Mouse (Mus musculus) heart, adult 2 months (tissue): ENCODE results near the gene Gcm2. TPM values are rescaled to one million over a fixed set of nuclear protein-coding genes. Genes with fewer than 3 reads are reported as not detected.

Experiments
- DNase-seq, 2 experiments: peaks; one replicate each; pipeline ENCODE4 v3.0.0; 2021
- H3K27ac ChIP-seq: fragments of 200-600 bp; 2 replicates; pipeline ENCODE4 v1.8.1; 2022
- H3K27me3 ChIP-seq: fragments of 200-500 bp; 2 replicates; pipeline ENCODE4 v1.6.1; 2012; ENCODE audit warnings: mild to moderate bottlenecking, low read length, inconsistent platforms, mixed read lengths; ENCODE audit not compliant: control insufficient read depth, insufficient read depth
- H3K36me3 ChIP-seq: fragments of 200-500 bp; 2 replicates; pipeline ENCODE4 v1.6.1; 2012; ENCODE audit warnings: low read length, inconsistent platforms; ENCODE audit not compliant: control insufficient read depth, insufficient read depth
- H3K4me1 ChIP-seq: fragments of 200-500 bp; 2 replicates; pipeline ENCODE4 v1.6.1; 2011; ENCODE audit warnings: low read length; ENCODE audit not compliant: control insufficient read depth, insufficient read depth
- H3K4me3 ChIP-seq: fragments of 200-600 bp; 2 replicates; pipeline ENCODE4 v1.8.1; 2022
- H3K79me2 ChIP-seq: fragments of 200-500 bp; replicated peaks from 2 replicates; pipeline ENCODE4 v1.6.1; 2012; ENCODE audit warnings: mild to moderate bottlenecking, inconsistent platforms, low read length, moderate library complexity, mixed read lengths; ENCODE audit not compliant: control insufficient read depth, insufficient read depth
- H3K9ac ChIP-seq: fragments of 200-500 bp; 2 replicates; pipeline ENCODE4 v1.6.1; 2012; ENCODE audit warnings: low read depth, mild to moderate bottlenecking, control low read depth, inconsistent platforms, low read length, mixed read lengths
- CTCF ChIP-seq: fragments of 200-600 bp; IDR thresholded peaks from 2 replicates; pipeline ENCODE4 v1.8.1; 2022; ENCODE audit warnings: antibody characterized with exemption, mild to moderate bottlenecking, moderate library complexity
- EP300 ChIP-seq: fragments of 200-500 bp; IDR thresholded peaks from 2 replicates; pipeline ENCODE4 v1.6.1; 2011; ENCODE audit warnings: low read depth, low read length, control low read depth; ENCODE audit not compliant: insufficient read depth
- POLR2A ChIP-seq: fragments of 200-500 bp; IDR thresholded peaks from 2 replicates; pipeline ENCODE4 v1.6.1; 2011; ENCODE audit warnings: mild to moderate bottlenecking, low read depth, low read length, control low read depth; ENCODE audit not compliant: insufficient read depth
- WGBS: fragments of 180-500 bp; shearing (Covaris S2); methylation state at CpG from one replicate; pipeline ENCODE4 v1.1.7; 2018; 5-methylcytosine and 5-hydroxymethylcytosine counted together
- intact Hi-C: fragments of 180-260 bp; cut with DNase I; formaldehyde crosslinking; loops from one replicate; pipeline ENCODE4 v1.15.1; 2025
- polyA plus RNA-seq: library from polyadenylated mRNA; depleted of rRNA; stranded (reverse); fragments of >200 nt; gene quantifications from 2 replicates; pipeline ENCODE4 v1.2.3, GENCODE M21; 2012; rRNA removed
- total RNA-seq, 2 experiments: library from RNA; stranded (reverse); gene quantifications; 2 replicates each; pipeline ENCODE4 v1.2.3; 2021

Gcm2 gene
- total and polyA plus RNA-seq, 3 experiments: not detected

DNA sequence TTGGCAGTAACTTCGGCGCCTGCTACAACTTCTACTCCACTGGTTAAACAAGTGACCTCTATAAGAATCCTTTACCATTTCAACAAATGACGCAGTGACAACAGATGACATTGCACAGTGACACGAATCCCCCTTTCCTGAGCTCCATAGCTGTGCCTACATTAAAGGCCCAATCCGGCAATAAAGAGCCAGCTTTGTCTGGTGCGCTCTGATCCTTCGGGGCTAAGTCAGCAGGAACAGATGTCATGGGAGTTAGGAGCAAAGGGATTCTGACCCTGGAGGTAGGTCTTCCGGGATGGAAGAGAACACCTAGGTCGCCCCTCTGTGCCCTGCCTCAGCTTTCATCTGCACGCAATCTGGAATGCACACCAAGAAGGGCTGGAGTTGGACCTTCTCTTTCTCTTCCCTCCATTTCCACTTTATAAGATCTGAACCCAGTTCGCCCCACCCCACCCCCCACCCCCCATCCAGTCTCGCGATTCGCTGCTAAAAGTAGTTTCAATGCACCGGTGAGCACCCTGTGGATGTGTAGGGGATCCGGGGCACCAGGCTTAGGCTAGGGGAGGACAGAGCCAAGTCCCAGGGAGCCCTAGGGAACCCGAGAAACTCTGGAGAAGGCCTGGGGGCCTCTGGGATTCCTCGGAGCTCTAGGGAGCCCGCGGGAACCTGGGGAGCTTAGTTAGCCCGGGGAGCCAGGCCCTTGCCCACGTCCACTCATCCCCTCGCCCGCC, 32.0 kb downstream of the Gcm2 start:
- TF ChIP-seq EP300 (no peak), CTCF (no peak), POLR2A (no peak)
- Histone ChIP-seq H3K4me1 (no peaks in the 10 kb centered on the region; the same call in 1 of the 2 replicates), H3K27ac (no peak overlapping the region), H3K4me3 (peak overlapping the region; percentile 22; the same call in 1 of the 2 replicates), H3K79me2 (no peaks in the 10 kb centered on the region), H3K27me3 (peaks cover 3% of the 10 kb centered on the region), H3K36me3 (no peaks in the 10 kb centered on the region), H3K9ac (no peak overlapping the region)
- DNase-seq: no peak
- intact Hi-C loops: no loop called here
- WGBS: 18% methylated on average over 23 of the region's 24 CpGs

GRCm38 (mm10) chr13:41077921-41078320, 32.9 kb downstream of the Gcm2 start:
- WGBS: 69% methylated on average over 9 of the region's 9 CpGs
- TF ChIP-seq CTCF (no peak), POLR2A (no peak)
- no peaks in the 10 kb centered on the region for H3K36me3 ChIP-seq
- H3K27me3 ChIP-seq: peaks cover 3% of the 10 kb centered on the region
- H3K4me1 ChIP-seq: no peaks in the 10 kb centered on the region; the same call in 1 of the 2 replicates
- H3K27ac ChIP-seq: no peak overlapping the region
- no peak overlapping the region for H3K9ac ChIP-seq
- no peak for DNase-seq
- no peaks in the 10 kb centered on the region for H3K79me2 ChIP-seq
- no peak overlapping the region for H3K4me3 ChIP-seq
- intact Hi-C loops: no loop called here

GRCm38 (mm10) chr13:41073819-41074218, 37.0 kb downstream of the Gcm2 start:
- H3K79me2 ChIP-seq: no peaks in the 10 kb centered on the region
- no peaks in the 10 kb centered on the region for H3K36me3 ChIP-seq
- intact Hi-C loops: no loop called here
- 82% methylated on average over 5 of the region's 5 CpGs for WGBS
- H3K9ac ChIP-seq: no peak overlapping the region
- no peak overlapping the region for H3K27ac ChIP-seq
- TF ChIP-seq CTCF (no peak), EP300 (no peak), POLR2A (no peak)
- no peaks in the 10 kb centered on the region for H3K4me1 ChIP-seq
- no peak overlapping the region for H3K4me3 ChIP-seq
- no peak for DNase-seq
- H3K27me3 ChIP-seq: no peaks in the 10 kb centered on the region; the same call in 1 of the 2 replicates

GRCm38 (mm10) chr13:41071617-41072016, 39.2 kb downstream of the Gcm2 start:
- H3K9ac ChIP-seq: no peak overlapping the region
- intact Hi-C loops: no loop called here
- no peaks in the 10 kb centered on the region for H3K27me3 ChIP-seq
- TF ChIP-seq POLR2A: no peak
- no peak for TF ChIP-seq CTCF
- TF ChIP-seq EP300: no peak
- H3K79me2 ChIP-seq: no peaks in the 10 kb centered on the region
- 80% methylated on average over 11 of the region's 11 CpGs for WGBS
- no peaks in the 10 kb centered on the region for H3K4me1 ChIP-seq
- no peaks in the 10 kb centered on the region for H3K36me3 ChIP-seq
- DNase-seq: no peak
- no peak overlapping the region for H3K4me3 ChIP-seq
- H3K27ac ChIP-seq: no peak overlapping the region

- WGBS: 93% methylated on average over 4 of the region's 4 CpGs
- intact Hi-C loops: no loop called here
- no peaks in the 10 kb centered on the region for H3K79me2 ChIP-seq
Measured at GRCm38 (mm10) chr13:41067618-41068017, 43.2 kb downstream of the Gcm2 start.

GRCm38 (mm10) chr13:41051965-41052364, 58.9 kb downstream of the Gcm2 start:
- intact Hi-C loops: no loop called here
- 76% methylated on average over 5 of the region's 5 CpGs for WGBS
- Histone ChIP-seq H3K9ac (no peak overlapping the region), H3K27ac (no peak overlapping the region), H3K4me3 (no peak overlapping the region), H3K4me1 (no peaks in the 10 kb centered on the region), H3K79me2 (no peaks in the 10 kb centered on the region), H3K36me3 (no peaks in the 10 kb centered on the region), H3K27me3 (no peaks in the 10 kb centered on the region)
- TF ChIP-seq CTCF: no peak
- no peak for TF ChIP-seq EP300
- TF ChIP-seq POLR2A: no peak
- DNase-seq: no peak

More at GRCm38 (mm10) chr13:41067618-41068017, 43.2 kb downstream of the Gcm2 start:
- no peaks in the 10 kb centered on the region for H3K4me1 ChIP-seq
- no peak for DNase-seq
- no peak overlapping the region for H3K4me3 ChIP-seq
- H3K27ac ChIP-seq: no peak overlapping the region
- H3K9ac ChIP-seq: no peak overlapping the region
- TF ChIP-seq EP300 (no peak), POLR2A (no peak), CTCF (no peak)
- H3K36me3 ChIP-seq: no peaks in the 10 kb centered on the region
- no peaks in the 10 kb centered on the region for H3K27me3 ChIP-seq

Other genes with a start within 250 kb of the Gcm2 start
- gene Pak1ip1, start 110.0 kb downstream of the Gcm2 start, total RNA-seq: 10 to 100 TPM; 26.7 to 27.5 TPM
- gene Pak1ip1, start 110.0 kb downstream of the Gcm2 start, polyA plus RNA-seq: 21.2 and 22.5 TPM in 2 replicates
- 100 to 1,000 TPM; 165 to 179 TPM for gene Tmem14c, start 94.7 kb downstream of the Gcm2 start, total RNA-seq
- 136 and 180 TPM in 2 replicates for gene Tmem14c, start 94.7 kb downstream of the Gcm2 start, polyA plus RNA-seq
- gene Mak, start 31.3 kb downstream of the Gcm2 start, total RNA-seq: not detected
- gene Mak, start 31.3 kb downstream of the Gcm2 start, polyA plus RNA-seq: 0.25 TPM in 1 of 2 replicates, not detected in the other
- not detected for gene Sycp2l, start 3.3 kb upstream of the Gcm2 start, total RNA-seq
- gene Sycp2l, start 3.3 kb upstream of the Gcm2 start, polyA plus RNA-seq: not detected in 2 replicates
- gene Elovl2, start 109.4 kb upstream of the Gcm2 start, total RNA-seq: under 1 TPM; 0.05 to 0.18 TPM
- 0.04 and 0.18 TPM in 2 replicates for gene Elovl2, start 109.4 kb upstream of the Gcm2 start, polyA plus RNA-seq
- gene Smim13, start 138.8 kb upstream of the Gcm2 start, total RNA-seq: 10 to 100 TPM; 23.0 to 27.6 TPM
- 9.0 and 19.7 TPM in 2 replicates for gene Smim13, start 138.8 kb upstream of the Gcm2 start, polyA plus RNA-seq
- gene Gm17364, start 162.9 kb upstream of the Gcm2 start, total RNA-seq: not detected
- not detected in 2 replicates for gene Gm17364, start 162.9 kb upstream of the Gcm2 start, polyA plus RNA-seq